Mouse (Mus musculus) T-cell, adult 2 months (primary cell): Measurements from ENCODE around the gene Zfp580.
"Not testable (repeated sequence)": the region's sequence is repeated elsewhere in the genome, so short reads cannot be mapped to it uniquely, and the experiment has no call there.

Source experiments
- DNase-seq: peaks from one replicate; pipeline ENCODE4 v3.0.0; 2022; ENCODE audit warnings: low spot score

Zfp580 gene

GRCm38 (mm10) chr7:5064886-5065285 is 13.5 kb downstream of the Zfp580 start:
- no peak for DNase-seq

- no peak for DNase-seq
Observed at GRCm38 (mm10) chr7:5073586-5073985, 22.2 kb downstream of the Zfp580 start.

GRCm38 (mm10) chr7:5074984-5075383 is 23.6 kb downstream of the Zfp580 start:
- DNase-seq = no peak

- DNase-seq = no peak
Observed at GRCm38 (mm10) chr7:5076931-5077330, 25.6 kb downstream of the Zfp580 start.

- DNase-seq = not testable (repeated sequence)
Observed at GRCm38 (mm10) chr7:5079365-5080009, 28.1 kb downstream of the Zfp580 start.

GRCm38 (mm10) chr7:5080010-5080751 is 28.8 kb downstream of the Zfp580 start, which contains the start of gene Epn1:
Gene Epn1, plus strand, starts transcription at chr7:5080235.
- peak; percentile 97 for DNase-seq

- no peak for DNase-seq
Observed at GRCm38 (mm10) chr7:5080815-5081214, 29.5 kb downstream of the Zfp580 start.

GRCm38 (mm10) chr7:5081241-5081640 is 29.9 kb downstream of the Zfp580 start:
- no peak for DNase-seq

- no peak for DNase-seq
Observed at GRCm38 (mm10) chr7:5081939-5082338, 30.6 kb downstream of the Zfp580 start.

- DNase-seq = no peak
Observed at GRCm38 (mm10) chr7:5083325-5084105, 32.2 kb downstream of the Zfp580 start.

GRCm38 (mm10) chr7:5085512-5085911 is 34.2 kb downstream of the Zfp580 start:
- DNase-seq = no peak

GRCm38 (mm10) chr7:5086921-5087440 is 35.6 kb downstream of the Zfp580 start:
- DNase-seq = no peak

- no peak for DNase-seq
Observed at GRCm38 (mm10) chr7:5087886-5088285, 36.5 kb downstream of the Zfp580 start.

- DNase-seq = no peak
Observed at GRCm38 (mm10) chr7:5089853-5090252, 38.5 kb downstream of the Zfp580 start.

GRCm38 (mm10) chr7:5091008-5091728 is 39.8 kb downstream of the Zfp580 start:
- DNase-seq = no peak

- DNase-seq = no peak
Observed at GRCm38 (mm10) chr7:5092381-5092780, 41.0 kb downstream of the Zfp580 start.

- DNase-seq = no peak
Observed at GRCm38 (mm10) chr7:5092831-5093510, 41.6 kb downstream of the Zfp580 start.

- no peak for DNase-seq
Observed at GRCm38 (mm10) chr7:5098769-5099168, 47.4 kb downstream of the Zfp580 start.

- DNase-seq = no peak
Observed at GRCm38 (mm10) chr7:5099796-5100195, 48.5 kb downstream of the Zfp580 start.

- no peak for DNase-seq
Observed at GRCm38 (mm10) chr7:5101066-5101663, 49.8 kb downstream of the Zfp580 start.

GRCm38 (mm10) chr7:5102564-5102963 is 51.2 kb downstream of the Zfp580 start:
- DNase-seq = no peak
